Mouse (Mus musculus): ENCODE data around the gene Acap3.

Gene Acap3

GRCm38 (mm10) chr4:155891551-155892001 lies at the start of gene Acap3, which contains the start of gene Pusl1:
Gene Acap3 (plus strand): TSS chr4:155891822.
Gene Pusl1 (minus strand): TSS chr4:155891781.
- peak; percentile 88 to 96 for DNase-seq (ENCODE audit: low spot score in 2 of 2)

DNA sequence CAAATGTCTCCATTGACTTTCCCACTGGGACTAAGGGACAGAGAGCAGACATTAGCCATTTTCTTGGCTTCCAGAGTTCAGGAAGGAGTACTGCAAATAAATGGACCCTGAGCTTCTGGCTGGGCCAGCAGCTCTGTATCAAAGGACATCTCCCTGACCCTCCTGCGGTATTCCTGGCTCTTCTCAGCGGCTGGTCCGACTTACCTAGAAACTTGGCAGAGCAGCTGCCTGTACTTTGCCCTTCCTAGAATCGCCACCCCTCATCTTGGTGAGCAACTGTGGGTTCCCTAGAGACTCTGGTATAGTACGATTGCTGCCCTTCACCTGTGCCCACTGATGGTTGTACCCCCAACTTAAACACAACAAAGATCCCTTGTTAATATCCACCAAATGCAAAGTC lies 48.4 kb upstream of the Acap3 start:
- no peak for DNase-seq (ENCODE audit: low spot score in 2 of 2)

DNA sequence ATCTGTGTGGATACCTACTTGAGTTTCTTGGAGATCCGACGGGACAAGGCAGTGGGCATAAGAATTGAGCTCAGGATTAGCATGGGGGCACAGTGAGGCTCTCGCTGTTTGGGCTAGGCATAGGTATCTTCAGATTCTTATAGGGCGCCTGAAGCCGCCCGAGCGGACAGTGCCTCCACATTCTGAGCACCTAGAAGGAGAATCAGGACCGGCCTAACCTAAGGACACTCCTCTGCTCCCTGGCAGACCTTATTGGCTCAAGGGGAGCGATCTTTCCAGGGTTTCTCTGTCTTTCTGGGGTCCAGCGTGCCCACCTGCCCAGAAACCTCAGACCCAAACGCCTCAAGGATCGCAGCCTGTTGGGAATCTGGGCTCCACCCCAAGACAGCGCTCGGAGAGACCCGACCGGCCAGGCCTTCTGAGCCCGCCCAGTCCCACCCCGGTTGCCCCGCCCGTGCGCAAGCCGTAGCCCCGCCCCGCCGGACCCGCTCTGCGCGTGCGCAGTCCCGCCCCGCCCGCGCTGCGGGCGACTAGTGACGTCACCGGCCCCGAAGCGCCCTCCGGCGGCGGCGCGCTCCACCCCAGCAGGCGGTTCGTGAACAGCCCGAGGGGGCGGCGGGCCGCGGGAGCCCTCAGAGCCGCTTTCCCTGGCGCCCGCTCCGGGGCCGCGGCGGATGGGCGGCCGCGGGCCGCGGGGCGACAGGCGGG lies 44.6 kb upstream of the Acap3 start, which contains the start of gene Dvl1:
TSS of gene Dvl1 (plus strand) at position 532 of the 708 bp plus-strand sequence.
- peak; percentile 58 to 91 for DNase-seq (ENCODE audit: low spot score in 2 of 2)

GRCm38 (mm10) chr4:155847591-155848352 lies 43.9 kb upstream of the Acap3 start:
- no peak for DNase-seq (ENCODE audit: low spot score in 2 of 2)

DNA sequence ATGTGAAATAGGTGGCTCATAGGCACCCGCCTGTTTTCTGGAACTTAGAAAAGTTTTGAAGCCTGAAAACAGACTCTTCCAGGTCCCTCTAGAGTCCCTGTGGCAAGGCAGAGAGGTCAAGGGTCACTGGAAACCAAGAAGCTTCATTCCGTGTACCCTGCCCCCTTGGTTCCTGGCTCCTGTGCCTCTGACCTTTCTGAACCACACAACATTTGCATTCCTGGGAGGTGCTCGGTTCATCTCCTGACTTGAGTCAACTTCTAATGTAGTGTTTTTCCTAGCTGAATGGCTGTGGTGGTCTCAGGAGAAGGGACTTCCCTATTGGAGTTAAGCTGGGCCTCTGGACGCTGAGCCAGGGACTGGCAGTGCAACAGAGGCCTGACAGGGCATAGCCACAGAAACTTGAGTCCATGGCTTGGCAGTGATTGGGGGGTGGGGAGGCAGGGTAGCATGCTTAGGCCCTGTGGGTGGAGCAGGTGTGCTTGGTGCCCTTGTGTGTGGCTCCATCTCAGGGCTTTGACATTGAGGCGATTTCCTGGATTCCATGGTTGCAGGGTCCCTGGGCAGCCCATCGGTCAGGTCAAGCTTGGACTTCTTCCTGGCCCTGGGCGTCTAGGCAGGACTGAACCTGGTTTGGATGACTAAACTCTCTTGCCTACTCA lies 43.1 kb upstream of the Acap3 start:
- DNase-seq (ENCODE audit: low spot score in 2 of 2), result no peak

DNA sequence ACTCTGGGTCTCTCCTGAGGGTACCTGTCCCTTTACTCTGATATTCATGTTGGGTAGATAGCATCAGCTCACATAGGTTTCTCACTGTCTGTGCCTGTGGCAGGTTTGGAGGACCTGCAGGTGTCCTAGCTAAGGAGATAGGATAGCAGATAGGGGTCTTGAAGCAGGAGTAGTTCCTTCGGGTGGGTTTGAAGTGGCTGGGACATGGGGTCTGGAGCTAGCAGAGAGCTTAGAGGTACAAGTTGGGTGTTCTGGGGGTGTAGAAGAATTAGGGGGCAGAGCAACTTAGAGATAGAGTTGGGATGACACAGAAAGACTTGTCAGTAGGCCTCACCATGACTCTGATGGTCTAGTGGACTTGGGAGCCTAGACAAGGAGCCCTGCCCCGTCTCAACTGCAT lies 42.2 kb upstream of the Acap3 start:
- DNase-seq (ENCODE audit: low spot score in 2 of 2), result no peak

GRCm38 (mm10) chr4:155849792-155850451 lies 41.7 kb upstream of the Acap3 start:
- DNase-seq (ENCODE audit: low spot score in 2 of 2), result no peak

GRCm38 (mm10) chr4:155851368-155851767 lies 40.3 kb upstream of the Acap3 start:
- no peak for DNase-seq (ENCODE audit: low spot score in 2 of 2)

GRCm38 (mm10) chr4:155851951-155852411 lies 39.6 kb upstream of the Acap3 start:
- no peak for DNase-seq (ENCODE audit: low spot score in 2 of 2)

- DNase-seq (ENCODE audit: low spot score in 2 of 2), result no peak
Measured at GRCm38 (mm10) chr4:155853421-155853820, 38.2 kb upstream of the Acap3 start.

- DNase-seq (ENCODE audit: low spot score in 2 of 2), result no peak
Measured at GRCm38 (mm10) chr4:155854991-155855390, 36.6 kb upstream of the Acap3 start.

GRCm38 (mm10) chr4:155856071-155856470 lies 35.6 kb upstream of the Acap3 start:
- no peak for DNase-seq (ENCODE audit: low spot score in 2 of 2)

DNA sequence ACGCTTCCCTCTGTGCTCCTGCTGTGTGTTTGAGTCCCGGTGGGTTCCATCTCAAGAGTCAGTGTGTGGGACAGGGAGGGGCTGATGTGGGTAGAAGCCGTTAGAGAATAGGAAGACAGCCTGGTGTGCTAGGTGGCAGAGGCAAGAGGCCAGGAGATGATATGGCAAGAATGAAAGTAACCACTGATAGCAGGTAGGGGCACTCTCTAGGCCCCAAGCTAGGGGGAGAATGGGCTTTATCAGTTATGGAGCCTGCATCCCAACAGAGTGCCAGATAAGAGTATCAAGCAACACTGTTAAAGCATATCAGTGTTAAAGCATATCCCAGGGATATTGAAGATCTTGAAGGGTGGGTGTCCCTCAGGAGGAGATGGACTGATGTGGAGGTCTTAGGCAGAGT lies 34.7 kb upstream of the Acap3 start:
- DNase-seq (ENCODE audit: low spot score in 2 of 2), result no peak

DNA sequence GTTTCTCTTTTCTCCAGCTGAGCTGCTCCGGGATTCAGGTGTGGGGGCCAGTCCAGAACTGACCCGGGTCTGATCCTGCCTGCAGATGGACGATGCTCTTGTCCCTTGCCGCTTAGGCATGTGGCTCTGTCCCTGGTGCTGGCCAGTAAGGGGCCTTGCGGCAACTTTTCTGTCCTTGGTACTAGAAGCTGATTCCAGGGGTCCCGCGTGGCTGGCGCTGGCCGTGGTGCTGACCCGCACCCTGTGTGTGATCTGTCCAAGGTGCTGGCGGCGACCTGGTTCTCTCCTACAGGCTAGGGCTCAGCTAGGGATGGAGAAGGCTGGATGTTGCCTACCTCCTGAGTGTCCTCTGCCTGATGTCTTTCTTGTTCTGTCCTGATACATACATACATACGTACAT lies 32.3 kb upstream of the Acap3 start:
- DNase-seq (ENCODE audit: low spot score in 2 of 2), result no peak

- no peak for DNase-seq (ENCODE audit: low spot score in 2 of 2)
Measured at GRCm38 (mm10) chr4:155861787-155862186, 29.8 kb upstream of the Acap3 start.

GRCm38 (mm10) chr4:155863001-155863400 lies 28.6 kb upstream of the Acap3 start, which contains the start of gene Tas1r3:
Gene Tas1r3 (minus strand): TSS chr4:155863362.
- no peak for DNase-seq (ENCODE audit: low spot score in 2 of 2)

GRCm38 (mm10) chr4:155868614-155869298 lies 22.9 kb upstream of the Acap3 start:
- DNase-seq (ENCODE audit: low spot score in 2 of 2), result no peak

GRCm38 (mm10) chr4:155869317-155870033 lies 22.1 kb upstream of the Acap3 start, which contains the start of the genes Cptp and Ints11:
Gene Cptp (minus strand): TSS chr4:155869440.
Gene Ints11 (plus strand): TSS chr4:155869546.
- peak; percentile 88 to 95 for DNase-seq (ENCODE audit: low spot score in 2 of 2)

DNA sequence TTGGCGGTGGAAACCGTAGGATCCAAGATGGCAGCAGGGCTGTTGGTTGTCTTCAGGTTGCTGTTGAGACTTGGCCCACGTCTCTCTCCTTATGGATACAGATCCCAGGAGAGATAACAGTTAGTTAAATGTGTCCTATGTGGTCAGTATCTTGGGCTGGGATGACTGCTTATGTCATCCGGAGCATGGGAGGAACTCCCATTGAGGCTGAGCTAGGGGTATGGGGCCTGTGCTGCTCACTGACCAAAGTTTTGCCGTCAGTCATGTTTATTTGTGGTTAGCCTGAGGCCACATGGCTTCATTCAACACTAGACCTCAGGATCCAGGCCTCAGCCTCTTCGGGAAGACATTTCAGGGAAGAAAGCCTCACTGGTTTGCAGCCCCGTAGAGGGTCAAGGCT lies 20.2 kb upstream of the Acap3 start:
- no peak for DNase-seq (ENCODE audit: low spot score in 2 of 2)

- no peak for DNase-seq (ENCODE audit: low spot score in 2 of 2)
Measured at GRCm38 (mm10) chr4:155883587-155883986, 8.0 kb upstream of the Acap3 start.

All from left cerebral cortex, adult 9 months (tissue).